Comparison of ENCODE assay signal across 19 mouse cellular contexts in genomic region chr3:50438520-50439253, GRCm38 (mm10). TPM values are rescaled to one million over a fixed set of nuclear protein-coding genes. Genes with fewer than 3 reads are reported as not detected.
A peak's percentile ranks its signal among the peaks of the same experiment; 100 is the strongest.
DNase-seq lines count a peak whose midpoint lies in the region; ATAC-seq and TF ChIP-seq lines count a peak whose summit lies in the region.
"Had no signal": no experiment of that assay in that cellular context is flagged by ENCODE, and none has a peak within 500 bp of the region (broad histone marks: within the 10 kb centered on the region; RNA-seq: fewer than 3 reads in every experiment).

No protein-coding gene starts in this region.

- intact Hi-C loops in gastrocnemius, postnatal 36 days (cut with DNase I): no loop called here

- H3K27me3 ChIP-seq in midbrain, postnatal 0 days (ENCODE audit: insufficient read depth, low read length): no peaks in the 10 kb centered on the region
- H3K27me3 ChIP-seq: liver, embryonic 13.5 days; lung, embryonic 15.5 days; midbrain, embryonic 12.5 days; Patski; stomach, embryonic 15.5 days had no signal

- WGBS in macrophage (ENCODE audit: missing documents): 55% methylated on average over 4 of the region's 4 CpGs
- 58% methylated on average over 4 of the region's 4 CpGs for WGBS in midbrain, postnatal 0 days

- peak; percentile 57 for ATAC-seq in common myeloid progenitor, adult 5-6 weeks (replicated peaks; ENCODE audit: low read depth, poor library complexity, severe bottlenecking)
- no peak for ATAC-seq in midbrain, postnatal 0 days (ENCODE audit: low FRiP score)
- ATAC-seq: inflammation-experienced regulatory T-cells, adult 6 months; Patski had no signal

- H3K79me2 ChIP-seq in macrophage (ENCODE audit: inconsistent target): no peaks in the 10 kb centered on the region

- no peaks in the 10 kb centered on the region for H3K9me3 ChIP-seq in midbrain, postnatal 0 days (ENCODE audit: low read length)
- H3K9me3 ChIP-seq: hindbrain, embryonic 12.5 days; liver, embryonic 13.5 days; lung, embryonic 15.5 days; midbrain, embryonic 12.5 days; stomach, embryonic 15.5 days had no signal

- peak; percentile 73 for DNase-seq in 416B (ENCODE audit: low read depth)
- DNase-seq in A20 (ENCODE audit: low read depth, low spot score): peak; percentile 10
- no peak for DNase-seq in kidney, adult 11 months
- no peak for DNase-seq in urinary bladder, postnatal 4 days (ENCODE audit: low spot score in 2 of 2)
- no peak for DNase-seq in gastrocnemius, postnatal 36 days
- no peak for DNase-seq in midbrain, postnatal 0 days (ENCODE audit: low spot score)
- DNase-seq: adrenal gland, postnatal 25 days; cerebellum, adult 9-11 months; gastrocnemius, adult 2 months; heart, adult 2 months; liver, embryonic 13.5 days had no signal

- TF ChIP-seq CTCF in midbrain, postnatal 0 days (IDR thresholded peaks at IDR 0.05): no peak

- H3K4me3 ChIP-seq in macrophage (ENCODE audit: inconsistent target): no peak overlapping the region
- no peak overlapping the region for H3K4me3 ChIP-seq in midbrain, postnatal 0 days (ENCODE audit: low read depth, low read length)
- H3K4me3 ChIP-seq: gastrocnemius, adult 2 months; heart, adult 2 months; hindbrain, embryonic 12.5 days; liver, embryonic 13.5 days; lung, embryonic 15.5 days; midbrain, embryonic 12.5 days; stomach, embryonic 15.5 days had no signal

- no peak overlapping the region for H3K4me2 ChIP-seq in midbrain, postnatal 0 days (ENCODE audit: low read depth, low read length, poor library complexity, severe bottlenecking)
- H3K4me2 ChIP-seq: hindbrain, embryonic 12.5 days; liver, embryonic 13.5 days; lung, embryonic 15.5 days; midbrain, embryonic 12.5 days; stomach, embryonic 15.5 days had no signal

- no peak overlapping the region for H3K9ac ChIP-seq in midbrain, postnatal 0 days (replicated peaks; ENCODE audit: low read length, poor library complexity, severe bottlenecking)
- H3K9ac ChIP-seq: hindbrain, embryonic 12.5 days; liver, embryonic 13.5 days; lung, embryonic 15.5 days; midbrain, embryonic 12.5 days; stomach, embryonic 15.5 days had no signal

- peak overlapping the region; percentile 33; the same call in 1 of the 2 replicates for H3K27ac ChIP-seq in macrophage
- no peak overlapping the region for H3K27ac ChIP-seq in midbrain, postnatal 0 days (ENCODE audit: low read depth, low read length)
- H3K27ac ChIP-seq: gastrocnemius, adult 2 months; heart, adult 2 months; hindbrain, embryonic 12.5 days; liver, embryonic 13.5 days; lung, embryonic 15.5 days; midbrain, embryonic 12.5 days; stomach, embryonic 15.5 days had no signal

- no peaks in the 10 kb centered on the region for H3K4me1 ChIP-seq in midbrain, postnatal 0 days (ENCODE audit: insufficient read depth, low read length)

- no peaks in the 10 kb centered on the region for H3K36me3 ChIP-seq in macrophage (ENCODE audit: inconsistent target)
- no peaks in the 10 kb centered on the region for H3K36me3 ChIP-seq in midbrain, postnatal 0 days (ENCODE audit: insufficient read depth, low read length)
- H3K36me3 ChIP-seq: hindbrain, embryonic 12.5 days; liver, embryonic 13.5 days; lung, embryonic 15.5 days; midbrain, embryonic 12.5 days; stomach, embryonic 15.5 days had no signal

RNA-seq across cellular contexts. Expression of gene Slc7a11, which starts 4.7 kb away (rescaled TPM):
- 0.32 TPM in 1 of 2 replicates, not detected in the other for total RNA-seq in common myeloid progenitor, adult 5-6 weeks (2017)
- 100 to 1,000 TPM in 7 of 26 experiments, 10 to 100 TPM in 11, 1 to 10 TPM in 8; 2.4 to 240 (median 22.3) TPM for total RNA-seq in macrophage (2018; cell fraction: chromatin; rRNA removed)
- total RNA-seq in macrophage (2018; cell fraction: cytosol; rRNA removed): 10 to 100 TPM in 6 of 26 experiments, 1 to 10 TPM in 19, under 1 TPM in 1; 0.91 to 32.9 (median 2.9) TPM
- 100 to 1,000 TPM in 6 of 26 experiments, 10 to 100 TPM in 15, 1 to 10 TPM in 5; 2.1 to 212 (median 42.0) TPM for total RNA-seq in macrophage (2018; cell fraction: nucleus; rRNA removed)
- 0.90 to 2.3 TPM (median 1.1 TPM) in 3 replicates for polyA plus RNA-seq in macrophage (2018)
- under 1 TPM; 0.20 to 0.36 TPM for total RNA-seq in gastrocnemius, postnatal 36 days (2021)
- 21.7 and 26.0 TPM in 2 replicates for total RNA-seq in midbrain, postnatal 0 days (2014; rRNA removed)
- polyA plus RNA-seq in midbrain, postnatal 0 days (2015; fragmentation: Nextera tagmentation; extraction: Ambion mirVana): 3.3 and 3.9 TPM in 2 replicates

Comparison
In these comparisons a context has a peak if more than half of its experiments do, and no peak if none do; other contexts are left out.
1. DNase-seq: peak in 416B (single experiment) and A20 (single experiment); none in kidney, adult 11 months (single experiment), urinary bladder, postnatal 4 days (0 of 2), gastrocnemius, postnatal 36 days (0 of 2) and midbrain, postnatal 0 days (single experiment).
2. RNA of gene Slc7a11, which starts 4.7 kb away (total RNA-seq): 21.7 to 26.0 TPM in midbrain, postnatal 0 days; 0.20 to 0.36 TPM in gastrocnemius, postnatal 36 days and 0.32 TPM in common myeloid progenitor, adult 5-6 weeks; every median in the first group is over 10 times any median in the second.